Mouse (Mus musculus) spleen, adult 2 months (tissue): ENCODE measurements around the gene Fam189a1.

Experiments used
- CTCF ChIP-seq: fragments of 200-500 bp; IDR thresholded peaks from 2 replicates; pipeline ENCODE4 v1.5.1; 2011; ENCODE audit warnings: mild to moderate bottlenecking, inconsistent platforms; ENCODE audit not compliant: insufficient read depth, insufficient read length, insufficient replicate concordance; ENCODE audit errors: extremely low read depth
- POLR2A ChIP-seq: fragments of 200-500 bp; IDR thresholded peaks from 2 replicates; pipeline ENCODE4 v1.6.1; 2011; ENCODE audit warnings: low read depth, low read length, inconsistent platforms

DNA sequence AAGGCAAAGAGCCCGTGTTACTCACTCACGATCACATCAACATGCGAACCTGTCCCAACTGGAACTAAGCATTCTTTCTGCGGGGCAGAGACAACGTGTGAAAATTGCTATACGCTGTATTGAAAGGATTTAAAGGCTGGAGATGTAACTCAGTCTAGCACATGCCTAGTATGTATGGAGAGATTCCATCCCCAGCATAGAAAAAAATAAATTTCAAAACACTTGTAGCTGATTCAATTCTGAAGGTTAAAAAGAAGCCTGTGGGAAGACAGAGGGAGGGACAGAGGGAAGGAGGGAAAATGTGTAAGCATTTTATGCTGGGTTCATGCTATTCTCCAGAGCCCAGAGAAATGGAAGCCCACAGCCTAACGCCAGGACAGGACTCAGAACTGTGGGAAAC is 2.5 kb downstream of the Fam189a1 start:
- TF ChIP-seq POLR2A (no peak), CTCF (no peak)
